Mouse (Mus musculus) T-helper 2 cell (primary cell): ENCODE data around the gene Slc25a39.

Source experiments
- in situ Hi-C: fragments of 300-600 bp; cut with MboI, MseI; formaldehyde crosslinking; loops from one replicate; pipeline ENCODE4 v1.15.1; 2025; ENCODE audit warnings: high pct_unique_total_duplicates

The Slc25a39 gene

GRCm38 (mm10) chr11:102437120-102438061, 29.6 kb upstream of the Slc25a39 start:
- in situ Hi-C loops, result loop anchor here (10.0 kb wide), 2 partner anchors 143 to 353 kb away; partner anchors contain the start of genes Atxn7l3 and Mpp2

- in situ Hi-C loops, result loop anchor here (10.0 kb wide), 2 partner anchors 142 to 352 kb away; partner anchors contain the start of genes Atxn7l3 and Mpp2
These were observed 28.7 kb upstream of the Slc25a39 start for GRCm38 (mm10) chr11:102436471-102436790.

DNA sequence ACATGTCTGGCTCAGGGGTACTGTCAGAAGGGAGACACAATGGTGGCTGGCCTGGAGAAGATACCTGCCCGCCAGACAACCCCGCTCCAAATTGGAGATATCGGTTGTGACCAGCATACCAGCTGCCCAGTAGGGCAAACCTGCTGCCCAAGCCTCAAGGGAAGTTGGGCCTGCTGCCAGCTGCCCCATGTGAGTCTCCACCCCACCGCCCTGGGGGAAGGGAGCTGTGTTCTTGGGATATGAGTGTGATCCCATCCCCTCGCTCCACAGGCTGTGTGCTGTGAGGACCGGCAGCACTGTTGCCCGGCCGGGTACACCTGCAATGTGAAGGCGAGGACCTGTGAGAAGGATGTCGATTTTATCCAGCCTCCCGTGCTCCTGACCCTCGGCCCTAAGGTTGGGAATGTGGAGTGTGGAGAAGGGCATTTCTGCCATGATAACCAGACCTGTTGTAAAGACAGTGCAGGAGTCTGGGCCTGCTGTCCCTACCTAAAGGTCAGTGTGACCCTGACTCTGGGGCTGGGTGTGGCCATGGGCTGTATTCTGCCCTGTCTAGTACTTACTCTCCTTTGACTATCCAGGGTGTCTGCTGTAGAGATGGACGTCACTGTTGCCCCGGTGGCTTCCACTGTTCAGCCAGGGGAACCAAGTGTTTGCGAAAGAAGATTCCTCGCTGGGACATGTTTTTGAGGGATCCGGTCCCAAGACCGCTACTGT, 28.2 kb upstream of the Slc25a39 start:
- in situ Hi-C loops, result loop anchor here (10.0 kb wide), 2 partner anchors 141 to 351 kb away; partner anchors contain the start of genes Atxn7l3 and Mpp2

DNA sequence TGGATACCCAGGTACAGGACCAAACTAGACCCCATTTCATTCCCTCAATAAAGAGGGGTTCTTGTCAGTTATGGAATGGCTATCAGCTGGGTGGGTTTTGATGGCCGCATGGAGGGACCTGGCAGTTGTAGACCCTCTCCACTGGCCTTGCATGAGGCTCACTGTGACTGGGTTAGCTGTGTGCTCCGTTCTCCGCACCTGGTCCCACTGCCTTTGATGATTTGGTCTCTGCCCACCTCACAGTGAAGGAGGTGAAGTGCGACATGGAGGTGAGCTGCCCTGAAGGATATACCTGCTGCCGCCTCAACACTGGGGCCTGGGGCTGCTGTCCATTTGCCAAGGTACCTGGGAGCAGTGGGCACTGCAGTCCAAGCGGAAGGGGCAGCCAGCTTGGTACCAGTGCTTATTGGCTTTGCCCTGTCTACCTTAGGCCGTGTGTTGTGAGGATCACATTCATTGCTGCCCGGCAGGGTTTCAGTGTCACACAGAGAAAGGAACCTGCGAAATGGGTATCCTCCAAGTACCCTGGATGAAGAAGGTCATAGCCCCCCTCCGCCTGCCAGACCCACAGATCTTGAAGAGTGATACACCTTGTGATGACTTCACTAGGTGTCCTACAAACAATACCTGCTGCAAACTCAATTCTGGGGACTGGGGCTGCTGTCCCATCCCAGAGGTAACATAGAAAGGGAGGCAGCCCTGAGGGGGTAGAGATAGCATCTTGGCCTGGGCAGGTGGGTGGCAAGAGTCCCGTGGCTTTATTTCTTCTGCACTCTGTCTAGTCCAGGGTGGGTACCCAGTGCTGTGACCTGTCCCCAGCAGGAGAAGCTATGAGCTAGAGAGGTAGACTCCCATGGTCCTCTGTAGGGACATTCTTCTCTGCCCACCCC, 27.3 kb upstream of the Slc25a39 start:
- in situ Hi-C loops, result loop anchor here (5.0 to 10.0 kb wide), 3 partner anchors 113 to 350 kb away; partner anchors contain the start of genes Atxn7l3 and Mpp2

DNA sequence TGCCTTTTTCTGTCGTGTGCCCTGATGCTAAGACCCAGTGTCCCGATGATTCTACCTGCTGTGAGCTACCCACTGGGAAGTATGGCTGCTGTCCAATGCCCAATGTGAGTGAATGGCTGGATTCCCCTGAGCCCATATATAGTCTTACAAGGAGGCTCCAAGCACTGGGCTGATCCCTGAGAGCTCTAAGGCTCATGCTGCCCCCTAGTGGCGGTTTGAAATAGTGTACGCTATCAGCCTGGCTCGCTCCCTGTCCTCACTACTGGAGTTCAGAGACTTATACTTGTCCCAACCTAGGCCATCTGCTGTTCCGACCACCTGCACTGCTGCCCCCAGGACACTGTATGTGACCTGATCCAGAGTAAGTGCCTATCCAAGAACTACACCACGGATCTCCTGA, 26.7 kb upstream of the Slc25a39 start:
- in situ Hi-C loops, result loop anchor here (5.0 to 10.0 kb wide), 3 partner anchors 112 to 350 kb away; partner anchors contain the start of genes Atxn7l3 and Mpp2

- in situ Hi-C loops, result loop anchor here (5.0 to 10.0 kb wide), 3 partner anchors 112 to 349 kb away; partner anchors contain the start of genes Atxn7l3 and Mpp2
These were observed 26.1 kb upstream of the Slc25a39 start for GRCm38 (mm10) chr11:102433866-102434265.

DNA sequence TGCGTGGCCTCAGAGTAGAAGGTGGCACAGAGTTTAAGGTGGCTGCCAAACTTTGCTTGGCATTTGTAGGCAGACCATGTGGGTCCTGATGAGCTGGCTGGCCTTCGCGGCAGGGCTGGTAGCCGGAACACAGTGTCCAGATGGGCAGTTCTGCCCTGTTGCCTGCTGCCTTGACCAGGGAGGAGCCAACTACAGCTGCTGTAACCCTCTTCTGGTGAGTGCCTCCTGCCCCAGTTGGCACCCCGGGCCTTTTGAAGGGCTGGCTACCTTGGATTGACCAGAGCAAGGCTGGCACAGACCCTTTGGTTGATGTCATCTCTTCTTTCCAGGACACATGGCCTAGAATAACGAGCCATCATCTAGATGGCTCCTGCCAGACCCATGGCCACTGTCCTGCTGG, 25.1 kb upstream of the Slc25a39 start:
- in situ Hi-C loops, result loop anchor here (5.0 to 10.0 kb wide), 3 partner anchors 111 to 348 kb away; partner anchors contain the start of genes Atxn7l3 and Mpp2

- in situ Hi-C loops, result loop anchor here (5.0 to 10.0 kb wide), 3 partner anchors 110 to 347 kb away; partner anchors contain the start of genes Atxn7l3 and Mpp2
These were observed 24.5 kb upstream of the Slc25a39 start for GRCm38 (mm10) chr11:102432115-102432843.

DNA sequence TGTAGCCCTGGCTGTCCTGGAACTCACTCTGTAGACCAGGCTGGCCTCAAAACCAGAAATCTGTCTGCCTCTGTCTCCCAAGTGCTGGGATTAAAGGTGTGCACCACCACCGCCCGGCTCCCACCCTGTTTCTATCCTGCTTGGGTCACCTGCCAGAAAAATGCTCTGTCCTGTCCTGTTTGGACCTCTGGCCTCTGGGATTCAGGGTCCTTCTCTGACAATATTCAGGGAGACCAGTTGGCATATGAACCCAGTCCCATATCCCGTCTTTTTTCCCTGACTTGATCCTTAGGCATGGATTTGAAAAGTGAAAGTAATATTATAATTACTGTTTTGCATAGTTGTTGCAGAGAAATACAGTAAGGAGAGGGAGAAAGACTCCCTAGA, 24.0 kb upstream of the Slc25a39 start:
- in situ Hi-C loops, result loop anchor here (5.0 to 10.0 kb wide), 3 partner anchors 109 to 347 kb away; partner anchors contain the start of genes Atxn7l3 and Mpp2

GRCm38 (mm10) chr11:102431018-102431645, 23.4 kb upstream of the Slc25a39 start:
- in situ Hi-C loops, result loop anchor here (5.0 to 10.0 kb wide), 3 partner anchors 109 to 346 kb away; partner anchors contain the start of genes Atxn7l3 and Mpp2

DNA sequence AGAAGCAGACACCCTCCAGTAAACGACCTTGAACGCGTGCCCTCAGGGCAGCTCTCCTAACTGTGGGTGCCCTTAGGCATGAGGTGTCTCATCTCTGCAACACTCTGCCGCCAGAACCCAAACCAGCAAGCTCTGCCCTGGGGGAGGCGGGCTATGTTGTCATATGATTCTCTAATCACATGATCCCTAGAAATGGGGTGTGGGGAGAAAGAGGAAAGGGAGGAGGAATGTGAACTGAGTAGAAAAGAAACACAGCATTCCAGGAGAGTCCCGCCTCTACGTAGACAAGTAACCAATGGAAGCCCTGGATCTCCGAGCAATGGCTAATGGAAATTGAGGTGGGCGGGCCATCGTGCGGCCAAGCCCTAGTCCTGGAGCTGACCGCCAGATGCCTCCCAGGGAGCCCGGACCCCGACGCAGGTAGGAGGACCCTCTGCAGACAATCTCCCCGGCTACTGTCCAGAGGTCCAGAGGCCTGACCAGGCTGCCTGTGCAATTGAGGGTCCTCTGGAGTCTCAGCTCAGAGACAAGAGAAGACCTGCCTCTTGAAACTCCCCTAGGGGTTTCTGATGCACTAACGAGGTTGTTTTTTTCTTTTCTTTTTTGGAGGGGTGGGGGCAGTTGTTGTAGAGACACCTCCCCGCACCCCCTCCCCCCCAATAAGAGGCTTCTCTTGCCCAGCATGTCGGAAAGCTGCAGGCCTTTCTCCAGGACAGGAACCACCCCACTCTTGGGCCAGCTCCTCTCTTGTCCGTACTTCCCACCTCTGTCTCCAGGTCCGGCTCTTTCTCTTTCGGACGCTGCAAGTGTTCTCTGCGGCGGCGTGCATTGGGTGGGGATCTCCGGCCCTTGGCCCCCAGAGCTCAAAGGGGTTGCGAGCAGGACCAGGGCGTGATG, 22.6 kb upstream of the Slc25a39 start, which contains the start of gene Grn:
TSS of gene Grn (plus strand) at position 195 of the 897 bp plus-strand sequence.
- in situ Hi-C loops, result loop anchor here (5.0 to 10.0 kb wide), 3 partner anchors 108 to 346 kb away; partner anchors contain the start of genes Atxn7l3 and Mpp2

DNA sequence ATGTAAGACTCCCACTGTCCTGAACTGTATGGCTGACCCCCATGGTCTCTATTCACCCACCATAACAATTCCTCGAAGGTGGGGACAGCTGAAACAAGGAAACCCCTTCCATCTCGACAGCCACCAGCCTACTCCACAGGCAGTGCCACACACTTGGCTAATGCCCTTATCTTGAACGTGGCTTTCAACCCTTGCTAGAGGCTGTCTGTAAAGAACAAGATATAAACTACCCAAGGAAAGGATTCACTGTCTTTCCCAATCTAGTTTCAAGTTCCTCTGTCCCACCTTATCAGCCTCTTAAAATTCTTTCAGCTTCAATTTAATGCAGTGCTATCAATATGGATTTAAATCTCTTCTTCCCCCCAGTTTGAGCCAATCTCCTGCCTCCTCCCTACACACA, 21.8 kb upstream of the Slc25a39 start:
- in situ Hi-C loops, result no loop called here

DNA sequence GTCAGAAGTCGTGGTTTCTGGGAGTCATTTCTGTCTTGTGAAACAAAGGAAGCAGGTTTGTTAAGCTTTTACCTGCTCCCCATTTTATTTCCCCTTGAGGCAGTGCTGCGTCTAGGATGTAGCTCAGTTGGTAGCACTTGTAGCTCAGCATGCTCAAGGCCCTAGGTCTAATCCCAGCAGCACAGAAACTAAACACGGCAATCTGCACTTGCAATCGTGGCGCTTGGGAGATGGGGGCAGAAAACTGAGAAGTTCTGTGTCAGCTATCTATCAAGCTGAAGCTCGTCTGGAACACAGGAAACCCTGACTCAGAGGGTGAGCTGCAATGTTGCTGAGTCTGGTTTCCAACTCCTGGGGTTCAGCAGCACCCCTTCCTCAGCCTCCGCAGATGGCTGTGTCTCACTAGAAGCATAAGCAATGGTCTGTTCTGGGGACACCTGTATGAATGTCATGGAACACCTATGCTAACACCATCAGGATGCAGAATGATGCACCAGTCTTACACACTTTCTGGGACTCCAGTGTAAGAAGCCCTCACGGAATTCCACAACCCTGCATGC, 21.3 kb upstream of the Slc25a39 start:
- in situ Hi-C loops, result no loop called here

DNA sequence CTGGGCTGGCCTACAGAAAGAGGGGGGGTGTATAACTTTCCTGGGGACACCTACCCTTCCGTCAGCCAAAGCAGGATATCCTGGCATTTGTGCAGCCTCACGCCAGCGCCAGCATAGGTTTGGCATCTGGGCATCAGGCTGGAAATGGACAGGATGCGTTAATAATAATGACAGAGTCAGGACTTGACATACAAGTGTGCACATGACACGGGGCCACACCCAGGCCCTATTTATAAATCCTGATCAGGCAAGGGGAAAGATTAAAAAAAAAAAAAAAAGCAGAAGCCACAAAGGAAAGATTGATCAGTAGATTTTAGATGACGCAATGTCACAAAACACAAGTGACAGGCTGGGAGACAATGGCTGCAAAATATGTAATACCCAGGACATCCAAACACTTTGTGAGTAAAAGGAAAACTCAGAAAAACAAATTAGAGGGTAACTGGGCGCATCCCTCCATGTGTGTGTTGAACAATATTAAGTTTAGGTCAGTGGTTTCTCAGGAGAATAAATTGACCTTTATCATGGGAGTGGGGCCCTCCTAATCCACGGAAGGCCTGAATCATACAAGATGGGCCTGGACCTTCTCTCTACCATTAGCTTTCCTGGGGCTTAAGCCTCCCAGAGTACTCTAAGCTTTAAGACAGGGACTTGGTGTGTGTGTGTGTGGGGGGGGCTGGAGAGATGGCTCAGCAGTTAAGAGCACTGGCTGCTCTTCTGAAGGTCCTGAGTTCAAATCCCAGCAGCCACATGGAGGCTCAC, 18.0 kb upstream of the Slc25a39 start:
- in situ Hi-C loops, result no loop called here

DNA sequence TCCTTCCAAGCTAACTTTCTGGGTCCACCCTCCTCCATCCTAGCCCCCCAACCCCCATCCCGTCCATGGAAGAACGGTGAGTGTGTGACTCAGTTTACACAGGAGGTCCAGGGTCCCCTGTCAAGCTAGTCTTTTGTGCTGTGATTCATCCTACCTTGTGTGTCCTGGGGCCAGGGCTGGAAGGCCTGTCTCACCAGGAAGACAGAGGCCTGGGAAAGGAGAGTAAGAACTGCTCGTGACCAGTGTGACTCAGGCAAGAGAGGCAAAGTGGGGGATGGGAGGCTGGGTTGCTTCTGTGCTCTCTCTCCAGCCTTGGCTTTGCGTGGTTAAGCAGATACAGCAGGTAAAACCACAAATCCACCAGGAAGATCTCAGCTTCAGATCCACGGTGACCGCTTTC, 16.9 kb upstream of the Slc25a39 start:
- in situ Hi-C loops, result no loop called here

DNA sequence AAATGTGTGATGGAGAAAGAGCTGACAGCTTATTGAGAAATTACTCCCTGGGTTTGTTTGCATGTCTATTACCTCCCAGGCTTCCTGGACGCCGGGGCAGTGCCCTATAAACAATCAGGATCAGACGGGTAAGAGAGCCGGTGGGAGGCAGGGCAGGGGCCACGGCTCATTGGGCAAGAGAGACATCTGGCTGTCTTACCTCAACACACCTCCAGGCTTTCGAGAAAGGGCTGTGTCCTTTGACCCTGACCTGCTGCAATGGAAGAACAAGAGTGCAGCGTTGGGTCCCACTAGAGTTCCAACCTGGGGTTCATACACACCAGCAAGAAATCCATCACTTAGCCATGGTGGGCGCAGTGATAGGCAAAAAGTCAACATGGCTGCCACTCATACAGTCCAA, 13.8 kb upstream of the Slc25a39 start:
- in situ Hi-C loops, result no loop called here

GRCm38 (mm10) chr11:102418887-102419286, 11.1 kb upstream of the Slc25a39 start:
- in situ Hi-C loops, result no loop called here
